Mouse (Mus musculus) B cell, adult 67 days (primary cell): ENCODE measurements around the gene Usp43. TPM values are rescaled to one million over a fixed set of nuclear protein-coding genes. Genes with fewer than 3 reads are reported as not detected.

Experiments used
- total RNA-seq, 2 experiments: library from RNA; stranded (reverse); gene quantifications; 4 replicates each; pipeline ENCODE4 v1.2.4; 2023

Gene Usp43
- total RNA-seq = under 1 TPM in 1 of 2 experiments, not detected in 1; 0.15 TPM

DNA sequence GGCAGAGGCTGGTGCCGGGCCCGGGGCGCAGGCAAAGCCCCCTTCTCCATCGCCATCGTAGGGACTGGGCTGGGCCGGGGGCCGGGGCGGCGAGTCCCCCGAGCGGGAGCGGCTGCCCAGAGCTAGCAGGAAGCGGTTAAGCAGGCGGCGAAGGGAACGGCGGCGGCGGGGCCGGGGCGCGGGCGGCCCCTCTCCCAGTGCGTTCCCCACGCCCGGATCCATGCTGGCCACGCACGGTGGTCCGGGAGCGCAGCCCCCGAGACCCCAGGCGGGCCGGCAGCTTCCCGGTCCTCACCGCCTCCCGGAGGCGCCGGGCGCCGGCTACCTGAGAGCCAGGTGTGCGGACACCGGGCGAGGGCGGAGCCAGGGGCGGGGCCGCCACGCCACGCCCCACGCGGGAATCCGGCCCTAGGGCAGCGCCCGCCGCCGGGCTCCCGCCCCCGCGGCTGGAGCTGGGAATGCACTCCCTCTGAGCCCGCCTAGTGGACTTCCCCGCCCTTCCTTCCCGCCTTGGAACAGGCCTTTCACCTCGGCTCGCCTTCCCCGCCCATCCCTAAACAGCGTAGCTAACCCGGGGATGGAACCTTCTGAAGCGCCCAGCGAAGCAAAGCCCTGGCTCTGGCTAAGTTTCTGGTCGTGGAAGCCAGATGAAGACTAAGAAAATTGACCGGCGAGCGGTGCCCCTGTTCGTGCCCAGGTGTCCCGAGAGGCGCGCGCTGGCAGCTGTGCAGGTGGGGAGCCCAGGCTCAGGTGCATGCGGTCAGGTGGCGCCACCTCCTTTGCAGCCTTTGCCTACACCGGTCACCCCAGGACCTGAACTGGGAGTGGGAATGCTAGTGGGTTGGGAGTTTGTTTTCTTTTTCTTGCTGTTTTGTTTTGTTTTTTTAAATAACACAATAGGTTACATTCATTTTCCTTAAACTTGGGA lies at the start of gene Usp43:
Usp43 (minus strand) TSS at position 327 of the 928 bp plus-strand sequence.

DNA sequence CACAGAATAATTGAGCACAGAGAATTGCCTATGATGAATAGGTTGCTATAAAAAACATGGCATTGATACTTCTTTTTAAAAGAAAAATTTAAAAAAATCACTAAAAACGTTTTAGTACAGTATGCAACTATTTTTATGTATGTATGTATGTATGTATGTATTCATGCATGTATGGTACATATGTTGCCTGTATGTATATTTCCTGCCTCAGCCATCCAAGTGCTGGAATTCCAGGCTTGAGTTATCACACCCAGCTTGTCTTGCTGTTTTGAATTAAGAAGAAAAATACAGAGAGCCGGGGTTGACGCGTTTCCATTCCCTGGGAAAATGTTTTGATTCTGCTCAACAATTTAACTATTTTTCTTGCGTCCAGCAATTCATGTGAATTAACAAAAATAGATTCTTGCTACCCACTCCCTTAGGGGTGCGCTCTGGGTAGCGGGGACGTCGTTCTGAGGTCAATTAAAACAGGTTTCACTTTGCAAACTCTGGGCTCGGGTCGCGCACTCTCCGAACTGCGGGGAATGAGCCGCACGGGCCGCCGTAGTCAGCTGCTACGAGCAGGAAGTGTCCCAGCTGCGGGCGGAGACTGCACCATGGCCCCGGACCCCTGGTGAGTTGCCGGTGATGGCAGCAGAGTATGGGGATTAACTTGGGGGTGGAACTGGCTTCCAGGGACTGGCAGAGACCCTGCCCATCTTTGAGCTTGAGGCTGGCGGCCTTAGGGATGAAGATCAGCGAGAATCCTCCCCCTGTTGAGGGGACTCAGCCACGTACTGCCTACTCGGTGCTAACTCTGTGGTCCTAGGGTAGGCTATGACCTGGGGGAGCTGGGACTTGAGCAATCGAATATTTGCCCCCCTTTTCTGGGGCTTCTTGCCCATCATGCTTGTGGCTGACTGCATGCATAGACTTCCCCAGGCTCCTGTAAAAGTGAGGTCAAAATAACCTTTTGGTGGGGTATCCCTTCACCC lies 44.2 kb upstream of the Usp43 start, which contains the start of gene Stx8:
Stx8 (plus strand) TSS at position 289 of the 974 bp plus-strand sequence.

DNA sequence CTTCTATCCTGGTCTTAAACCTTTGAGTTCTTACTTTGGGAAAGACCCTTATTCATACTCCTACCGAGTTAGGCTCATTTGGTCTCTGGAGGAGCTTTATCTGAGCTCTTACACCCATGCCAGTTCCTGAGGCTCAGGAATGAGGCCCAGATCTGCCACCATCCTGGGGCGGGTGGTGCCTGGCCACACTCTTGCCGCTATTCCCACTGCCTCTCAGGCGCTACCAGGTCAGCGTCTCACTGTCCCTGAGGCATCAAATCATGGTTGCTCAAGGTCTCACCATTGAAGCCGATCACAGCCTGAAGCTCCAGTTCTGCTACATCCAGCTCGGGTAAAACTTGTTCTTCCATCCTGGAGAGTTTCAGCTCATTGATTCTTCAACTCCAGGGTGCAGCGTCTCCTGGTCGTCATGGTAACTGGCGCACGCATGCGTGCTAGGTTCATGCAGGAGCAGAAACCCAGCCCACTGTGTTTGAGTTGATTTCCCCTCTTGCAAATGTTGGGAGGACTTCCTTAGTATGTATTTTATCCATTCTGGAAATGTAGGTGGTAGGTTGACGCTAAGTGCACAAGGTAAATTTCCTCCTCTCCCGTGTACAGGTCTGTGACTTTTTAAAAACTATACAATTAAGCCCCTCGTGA lies 43.4 kb upstream of the Usp43 start, which contains the start of gene Cfap52:
Cfap52 (minus strand) TSS at position 410 of the 642 bp plus-strand sequence.

Other genes starting within 250 kb of the Usp43 start
- not detected for gene Rcvrn, start 226.8 kb downstream of the Usp43 start, total RNA-seq
- gene Glp2r, start 151.0 kb downstream of the Usp43 start, total RNA-seq = not detected
- gene Gsg1l2, start 147.5 kb downstream of the Usp43 start, total RNA-seq = not detected
- gene Dhrs7c, start 124.0 kb downstream of the Usp43 start, total RNA-seq = not detected
- not detected for gene Cfap52, start 43.5 kb upstream of the Usp43 start, total RNA-seq
- 10 to 100 TPM; 35.5 to 36.1 TPM for gene Stx8, start 44.0 kb upstream of the Usp43 start, total RNA-seq